Mouse (Mus musculus) MEL (cell line): ENCODE results near the gene Ppp1r9b.

Experiments used
- BHLHE40 ChIP-seq: IDR thresholded peaks from 2 replicates; pipeline ENCODE4 v1.6.1; 2012; ENCODE audit warnings: low read depth, mild to moderate bottlenecking, inconsistent platforms, low read length, improper control_type of control experiment, borderline replicate concordance
- CTCF ChIP-seq, 3 experiments: IDR thresholded peaks in 2 of 3; conservative IDR thresholded peaks in 1 of 3; 2 replicates each; pipeline ENCODE4 v1.5.1; 2011 to 2012; ENCODE audit warnings: low read length in 3 of 3, low read depth in 2 of 3, mild to moderate bottlenecking in 2 of 3, improper control_type of control experiment in 1 of 3, inconsistent platforms in 1 of 3, mixed read lengths in 1 of 3, moderate library complexity in 1 of 3; ENCODE audit not compliant: control insufficient read depth in 1 of 3, insufficient read depth in 1 of 3, poor library complexity in 1 of 3, severe bottlenecking in 1 of 3
- MAFK ChIP-seq: IDR thresholded peaks from 2 replicates; pipeline ENCODE4 v1.6.1; 2011; ENCODE audit warnings: low read depth, mild to moderate bottlenecking, low read length, improper control_type of control experiment, borderline replicate concordance
- SIN3A ChIP-seq: IDR thresholded peaks from 2 replicates; pipeline ENCODE4 v1.6.1; 2012; ENCODE audit warnings: low read length, improper control_type of control experiment, inconsistent platforms
- SMC3 ChIP-seq: IDR thresholded peaks from 2 replicates; pipeline ENCODE4 v1.6.1; 2011; ENCODE audit warnings: low read depth, low read length, improper control_type of control experiment

- TF ChIP-seq CTCF (IDR thresholded peaks at IDR 0.05 in 2 of 3, conservative IDR thresholded peaks at IDR 0.05 in 1 of 3; ENCODE audit: control insufficient read depth in 1 of 3, insufficient read depth in 1 of 3, low read depth in 2 of 3, low read length in 3 of 3, poor library complexity in 1 of 3, severe bottlenecking in 1 of 3) (no peak), SMC3 (no peak), SIN3A (no peak), MAFK (no peak), BHLHE40 (no peak)
These were observed 33.2 kb upstream of the Ppp1r9b start for GRCm38 (mm10) chr11:94957693-94958064.
